Mouse (Mus musculus) thymus, adult 2 months (tissue): ENCODE measurements around the gene Pvalb. TPM values are rescaled to one million over a fixed set of nuclear protein-coding genes. Genes with fewer than 3 reads are reported as not detected.

Source experiments
- DNase-seq: peaks from one replicate; pipeline ENCODE4 v3.0.0; 2021
- H3K27ac ChIP-seq: fragments of 200-500 bp; 2 replicates; pipeline ENCODE4 v1.5.1; 2012; ENCODE audit warnings: low read length, control low read depth; ENCODE audit not compliant: control insufficient read depth, insufficient read depth
- H3K27me3 ChIP-seq: fragments of 200-500 bp; 2 replicates; pipeline ENCODE4 v1.6.1; 2012; ENCODE audit warnings: mild to moderate bottlenecking, low read length, moderate library complexity, mixed read lengths; ENCODE audit not compliant: control insufficient read depth, insufficient read depth
- H3K36me3 ChIP-seq: fragments of 200-500 bp; 2 replicates; pipeline ENCODE4 v1.6.1; 2012; ENCODE audit warnings: mild to moderate bottlenecking, low read length, moderate library complexity; ENCODE audit not compliant: control insufficient read depth, insufficient read depth
- H3K4me1 ChIP-seq: fragments of 200-500 bp; replicated peaks from 2 replicates; pipeline ENCODE4 v1.6.1; 2012; ENCODE audit warnings: low read length; ENCODE audit not compliant: control insufficient read depth, insufficient read depth
- H3K4me3 ChIP-seq: fragments of 200-500 bp; 2 replicates; pipeline ENCODE4 v1.5.1; 2012; ENCODE audit warnings: mild to moderate bottlenecking, low read length, control low read depth, moderate library complexity; ENCODE audit not compliant: control insufficient read depth, insufficient read depth
- CTCF ChIP-seq: fragments of 200-500 bp; IDR thresholded peaks from 2 replicates; pipeline ENCODE4 v1.5.1; 2012; ENCODE audit warnings: mild to moderate bottlenecking, control low read depth, low read length, moderate library complexity, borderline replicate concordance; ENCODE audit not compliant: control insufficient read depth, poor library complexity, insufficient read depth; ENCODE audit errors: extremely low read depth
- POLR2A ChIP-seq: fragments of 200-500 bp; IDR thresholded peaks from 2 replicates; pipeline ENCODE4 v1.6.1; 2012; ENCODE audit warnings: mild to moderate bottlenecking, low read length, control low read depth, moderate library complexity; ENCODE audit not compliant: control insufficient read depth, poor library complexity, insufficient read depth; ENCODE audit errors: extremely low read depth
- WGBS: fragments of 180-500 bp; shearing (Covaris S2); methylation state at CpG from one replicate; pipeline ENCODE4 v1.1.7; 2018; 5-methylcytosine and 5-hydroxymethylcytosine counted together
- polyA plus RNA-seq: library from polyadenylated mRNA; depleted of rRNA; stranded (reverse); fragments of >200 nt; gene quantifications from 2 replicates; pipeline ENCODE4 v1.2.3, GENCODE M21; 2012; rRNA removed

Gene Pvalb
- polyA plus RNA-seq: 0.37 and 0.71 TPM in 2 replicates

- no peak for TF ChIP-seq POLR2A
- no peaks in the 10 kb centered on the region for H3K36me3 ChIP-seq
- H3K4me1 ChIP-seq: no peaks in the 10 kb centered on the region
- H3K27me3 ChIP-seq: peaks cover 2% of the 10 kb centered on the region; the same call in 1 of the 2 replicates
- no peak within 1 kb of the TSS for H3K27ac ChIP-seq
- H3K4me3 ChIP-seq: no peak within 1 kb of the TSS
- 89% methylated on average over 7 of the region's 7 CpGs for WGBS
- DNase-seq: no peak
Observed at GRCm38 (mm10) chr15:78206312-78206711, at the start of gene Pvalb. Pvalb (minus strand) TSS chr15:78206400.

DNA sequence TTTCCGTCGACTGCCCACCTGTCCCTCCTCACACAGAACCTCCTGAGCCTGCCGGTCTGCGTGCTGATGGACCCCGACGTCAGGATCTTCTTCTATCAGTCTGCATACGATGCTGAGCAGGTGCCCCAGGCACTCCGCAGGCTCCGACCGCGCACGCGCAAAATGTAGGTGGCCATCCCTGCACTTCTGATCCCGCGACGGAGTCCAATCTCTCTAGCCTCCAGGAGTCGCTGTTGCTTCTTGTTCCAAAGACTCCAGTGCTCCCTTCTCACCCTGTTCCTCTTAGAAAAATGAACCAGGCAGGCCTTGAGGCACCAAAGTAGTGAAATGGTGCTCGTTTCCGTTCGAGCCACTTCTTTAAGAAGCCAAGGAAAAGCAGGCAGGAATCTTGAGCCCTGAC is 48.6 kb upstream of the Pvalb start:
- Histone ChIP-seq H3K4me1 (no peaks in the 10 kb centered on the region), H3K36me3 (no peaks in the 10 kb centered on the region), H3K27ac (no peak overlapping the region), H3K27me3 (no peaks in the 10 kb centered on the region), H3K4me3 (no peak overlapping the region)
- no peak for TF ChIP-seq POLR2A
- no peak for TF ChIP-seq CTCF
- WGBS: 84% methylated on average over 20 of the region's 20 CpGs
- DNase-seq: no peak

GRCm38 (mm10) chr15:78248410-78248809 is 42.2 kb upstream of the Pvalb start:
- Histone ChIP-seq H3K4me1 (peaks cover 24% of the 10 kb centered on the region), H3K27ac (no peak overlapping the region), H3K4me3 (no peak overlapping the region), H3K27me3 (no peaks in the 10 kb centered on the region), H3K36me3 (no peaks in the 10 kb centered on the region)
- no peak for TF ChIP-seq CTCF
- TF ChIP-seq POLR2A: no peak
- DNase-seq: peak; percentile 27
- WGBS: 5% methylated on average over 3 of the region's 3 CpGs

- H3K4me3 ChIP-seq: no peak overlapping the region
- TF ChIP-seq POLR2A (no peak), CTCF (no peak)
- H3K4me1 ChIP-seq: peaks cover 24% of the 10 kb centered on the region
- H3K27me3 ChIP-seq: no peaks in the 10 kb centered on the region
- DNase-seq: no peak
- no peaks in the 10 kb centered on the region for H3K36me3 ChIP-seq
- 45% methylated on average over 2 of the region's 2 CpGs for WGBS
- H3K27ac ChIP-seq: no peak overlapping the region
Observed at GRCm38 (mm10) chr15:78247659-78248058, 41.5 kb upstream of the Pvalb start.

DNA sequence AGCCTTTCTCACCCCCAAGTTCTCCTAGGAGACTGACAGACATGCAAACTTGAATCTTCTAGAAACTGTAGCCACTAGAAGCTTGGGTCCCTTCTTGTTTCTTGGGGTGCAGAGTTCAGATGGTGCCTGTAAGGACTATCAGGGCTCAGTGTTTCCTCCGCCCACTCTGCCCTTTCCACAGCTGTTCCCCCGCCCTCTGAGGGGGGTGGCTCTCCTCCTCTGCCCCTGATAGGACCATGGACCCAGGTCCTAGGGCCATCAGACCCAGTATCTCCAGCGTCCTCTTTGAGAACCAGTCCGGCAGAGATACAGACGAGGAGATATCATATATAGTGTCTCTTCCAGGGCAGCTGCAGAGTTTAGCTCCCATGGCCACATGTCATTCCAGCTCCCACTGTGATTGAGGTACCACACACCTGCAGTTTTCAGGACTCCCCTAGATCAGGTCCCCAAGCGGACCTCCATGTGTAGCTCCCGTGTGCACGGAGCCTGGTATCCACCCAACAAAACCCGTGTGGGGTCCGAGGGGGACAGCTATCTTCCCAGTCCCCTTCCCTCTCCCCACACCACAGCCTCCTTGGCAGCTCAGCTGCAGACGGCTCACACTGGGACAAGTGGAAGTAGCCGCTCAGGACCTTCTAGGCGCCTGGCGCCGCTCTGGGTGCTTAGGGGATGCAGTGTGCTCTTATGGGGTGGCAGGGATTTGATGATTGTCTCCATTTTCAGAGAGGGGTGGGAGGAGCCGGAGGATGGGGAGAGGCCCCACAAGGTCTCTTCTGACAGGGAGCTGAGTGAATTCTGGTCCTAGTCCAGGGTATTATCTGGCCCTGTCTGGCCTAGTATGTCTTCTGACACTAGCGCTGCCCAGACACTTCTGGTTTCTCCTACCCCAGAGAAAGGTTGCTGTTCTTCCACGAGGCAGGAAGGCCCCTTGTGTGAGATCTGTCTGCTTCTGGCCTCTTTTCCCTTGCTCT is 40.2 kb upstream of the Pvalb start:
- H3K4me1 ChIP-seq: peaks cover 24% of the 10 kb centered on the region
- WGBS: 89% methylated on average over 18 of the region's 18 CpGs
- TF ChIP-seq POLR2A (no peak), CTCF (no peak)
- H3K36me3 ChIP-seq: no peaks in the 10 kb centered on the region
- DNase-seq: no peak
- no peaks in the 10 kb centered on the region for H3K27me3 ChIP-seq
- no peak overlapping the region for H3K4me3 ChIP-seq
- H3K27ac ChIP-seq: no peak overlapping the region

DNA sequence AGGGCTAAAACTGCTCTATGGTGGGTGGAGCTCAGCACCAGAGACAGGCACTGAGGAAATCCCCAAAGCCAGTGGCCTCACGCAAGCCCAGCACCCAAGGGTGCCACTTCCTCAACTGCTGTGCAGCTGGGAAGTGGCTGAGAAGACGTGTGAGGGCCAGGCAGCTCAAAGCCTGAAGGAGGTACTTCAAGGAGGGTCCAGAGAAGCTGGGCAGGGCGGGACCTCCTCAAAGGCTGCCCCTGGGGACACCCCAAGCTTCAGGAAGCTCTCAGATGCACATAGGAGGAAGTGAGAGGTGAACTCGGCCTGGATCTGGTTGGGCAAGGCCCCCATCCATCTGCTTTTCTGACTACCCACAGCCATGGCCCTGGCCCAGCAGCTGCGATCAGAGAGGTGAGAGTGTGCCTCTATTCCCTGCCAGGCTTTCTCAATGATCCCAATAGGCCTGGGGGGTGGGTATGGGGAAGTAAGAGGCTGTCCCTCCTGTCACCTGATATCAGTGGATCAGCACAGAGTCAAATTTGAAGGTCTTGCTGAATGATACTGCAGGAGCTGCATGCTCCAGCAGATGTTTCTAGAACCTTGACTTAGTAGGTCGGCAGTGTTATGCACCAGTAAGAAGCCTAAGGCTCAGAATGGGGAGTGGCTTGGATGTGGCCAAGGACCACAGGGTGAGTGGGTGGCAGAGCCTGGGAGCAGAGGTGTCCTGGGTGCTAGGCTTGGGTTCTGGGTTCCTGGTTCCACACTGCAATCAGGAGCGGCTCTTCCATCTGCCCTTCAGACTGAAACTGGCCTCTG is 38.7 kb upstream of the Pvalb start, which contains the start of gene Ncf4:
Gene Ncf4, plus strand, starts transcription at position 107 of the 798 bp plus-strand sequence.
- Histone ChIP-seq H3K4me1 (peaks cover 24% of the 10 kb centered on the region), H3K27me3 (no peaks in the 10 kb centered on the region), H3K27ac (no peak within 1 kb of the TSS), H3K36me3 (no peaks in the 10 kb centered on the region), H3K4me3 (peak within 1 kb of the TSS; percentile 9; the same call in 1 of the 2 replicates)
- TF ChIP-seq POLR2A (no peak), CTCF (no peak)
- DNase-seq: peak; percentile 11
- 23% methylated on average over 7 of the region's 7 CpGs for WGBS
